Mouse (Mus musculus): ENCODE measurements around the gene Uhrf1bp1.

The Uhrf1bp1 gene

DNA sequence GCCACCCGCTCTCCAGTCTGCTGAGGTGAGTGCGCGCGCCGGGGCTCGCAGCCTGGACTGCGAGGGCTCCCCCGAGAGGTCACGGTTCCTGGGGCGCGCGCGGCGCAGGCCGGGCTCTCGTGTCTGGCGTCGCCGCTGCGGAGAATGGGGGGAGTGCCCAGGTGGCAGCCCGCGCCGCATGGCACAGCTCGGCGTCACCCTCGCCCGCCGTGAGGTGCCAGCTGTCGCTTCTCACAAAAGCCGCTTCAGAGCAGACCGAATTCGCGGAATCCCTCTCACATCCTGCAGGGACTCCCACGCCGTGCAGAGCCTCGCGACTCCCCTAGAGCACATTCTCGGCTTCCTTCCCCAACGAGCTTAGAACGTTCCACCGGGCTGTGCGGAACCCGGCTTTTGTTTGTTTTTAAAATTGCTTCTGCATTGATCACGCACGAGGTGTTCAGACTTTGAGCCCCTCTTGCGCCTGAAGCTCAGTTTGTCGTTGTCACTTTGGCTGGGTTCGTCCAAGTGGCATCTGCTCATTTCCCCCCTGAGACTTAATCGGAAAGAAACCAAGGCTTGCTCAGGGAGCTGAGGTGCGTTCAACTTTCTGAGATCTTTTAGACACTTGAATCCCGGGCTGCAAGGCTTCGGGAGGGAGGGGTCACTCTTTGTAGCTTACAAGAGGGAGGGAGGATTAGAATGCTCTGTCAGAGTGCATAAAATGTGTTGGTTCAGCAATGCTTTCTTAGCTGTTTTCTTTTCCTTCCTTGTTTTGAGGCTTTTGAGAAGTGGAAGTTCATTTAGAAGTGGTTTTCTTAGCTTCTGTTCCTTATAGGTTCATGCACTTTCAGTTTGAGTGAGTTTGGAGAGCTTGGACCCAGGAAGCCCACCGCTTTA is 53.6 kb downstream of the Uhrf1bp1 start, which contains the start of gene Taf11:
Gene Taf11, minus strand, starts transcription at position 223 of the 879 bp plus-strand sequence.
- CTCF ChIA-PET: no interaction called here

- CTCF ChIA-PET: no interaction called here
These were observed 55.1 kb downstream of the Uhrf1bp1 start for GRCm38 (mm10) chr17:27911371-27911770.

DNA sequence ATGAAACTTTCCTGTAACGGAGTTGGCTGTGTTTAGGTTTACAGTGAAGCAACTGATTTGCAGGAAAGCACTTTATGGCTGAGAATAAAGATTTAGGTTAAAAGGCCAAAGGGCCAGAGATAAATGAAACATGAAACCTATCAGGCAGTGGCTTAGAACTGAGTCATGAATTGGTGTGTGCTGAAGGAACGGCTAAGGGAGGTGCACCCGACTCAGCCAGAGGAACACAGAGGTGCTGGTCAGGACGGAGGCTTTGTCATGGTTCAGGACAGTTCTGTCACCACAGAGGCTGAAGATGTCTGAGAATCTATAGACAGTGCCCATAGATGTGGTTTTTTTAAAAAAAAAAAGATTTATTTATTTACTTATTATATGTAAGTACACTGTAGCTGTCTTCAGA is 58.5 kb downstream of the Uhrf1bp1 start:
- CTCF ChIA-PET: no interaction called here

DNA sequence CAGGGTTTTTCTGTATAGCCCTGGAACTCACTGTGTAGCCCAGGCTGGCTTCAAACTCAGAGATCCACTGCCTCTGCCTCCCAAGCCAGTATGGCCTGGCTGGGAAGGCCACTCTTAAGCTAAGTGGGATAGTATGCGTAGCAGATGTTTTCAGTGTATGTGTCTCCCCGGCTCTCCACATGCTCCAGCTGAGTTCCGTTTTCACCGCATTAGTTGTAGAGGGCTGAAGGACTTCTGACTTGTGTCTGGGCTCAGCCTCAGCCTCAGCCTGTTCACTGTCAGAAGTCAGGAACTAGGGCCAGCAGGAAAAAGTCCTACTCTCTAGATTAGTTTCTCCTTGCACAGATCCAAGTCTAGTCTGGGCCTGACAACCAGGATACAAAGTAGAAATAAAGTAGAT is 60.1 kb downstream of the Uhrf1bp1 start:
- CTCF ChIA-PET: no interaction called here

DNA sequence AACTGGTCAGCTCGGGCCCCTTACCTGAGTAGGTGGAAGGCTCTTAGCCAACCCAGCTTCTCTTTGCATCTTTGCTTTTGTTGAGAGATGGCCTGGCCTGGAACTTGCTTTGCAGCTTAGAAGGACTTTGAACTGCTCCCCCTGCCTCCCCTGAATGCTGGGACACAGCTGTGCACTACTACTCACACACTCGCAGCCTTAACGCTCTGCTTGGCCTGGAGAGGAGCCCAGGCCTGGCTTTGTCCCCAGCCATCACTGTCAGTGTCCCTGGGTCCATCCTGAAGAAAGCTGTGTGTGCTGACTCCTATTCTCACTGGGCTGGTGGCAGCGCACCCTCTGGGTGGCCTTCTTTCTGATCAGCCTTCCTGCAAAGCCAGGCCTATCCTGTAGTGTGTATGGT is 64.4 kb downstream of the Uhrf1bp1 start:
- CTCF ChIA-PET: no interaction called here

DNA sequence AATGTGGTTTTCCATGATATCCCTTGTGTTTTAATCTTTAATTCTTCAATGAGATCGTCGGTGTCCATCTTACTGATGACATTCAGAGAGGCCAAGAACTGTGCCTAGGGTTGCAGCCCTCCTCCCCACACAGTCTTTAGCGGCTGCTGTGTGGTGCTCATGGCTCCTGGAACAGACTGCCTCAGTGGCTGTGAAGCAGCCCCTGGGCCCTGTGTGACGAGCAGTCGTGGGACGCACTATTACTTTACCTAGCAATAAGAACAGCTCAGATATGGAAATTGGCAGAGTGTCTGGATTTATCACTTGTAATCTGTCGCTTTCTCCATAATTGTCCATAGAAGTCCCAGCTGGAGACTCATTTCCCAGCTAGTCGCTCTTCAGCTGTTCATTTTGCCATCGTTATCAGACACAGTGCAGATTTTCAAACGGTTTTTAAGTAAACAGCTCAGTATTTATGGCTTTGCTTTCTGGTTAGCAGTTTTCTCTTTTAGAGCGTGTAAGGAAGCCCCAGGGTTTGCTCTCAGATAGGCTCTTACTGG is 66.0 kb downstream of the Uhrf1bp1 start:
- CTCF ChIA-PET: interaction anchor here (0.7 kb wide), 1 partner anchor 14 kb away, joined by 4 read pairs; the partner anchor contains the start of gene Anks1

DNA sequence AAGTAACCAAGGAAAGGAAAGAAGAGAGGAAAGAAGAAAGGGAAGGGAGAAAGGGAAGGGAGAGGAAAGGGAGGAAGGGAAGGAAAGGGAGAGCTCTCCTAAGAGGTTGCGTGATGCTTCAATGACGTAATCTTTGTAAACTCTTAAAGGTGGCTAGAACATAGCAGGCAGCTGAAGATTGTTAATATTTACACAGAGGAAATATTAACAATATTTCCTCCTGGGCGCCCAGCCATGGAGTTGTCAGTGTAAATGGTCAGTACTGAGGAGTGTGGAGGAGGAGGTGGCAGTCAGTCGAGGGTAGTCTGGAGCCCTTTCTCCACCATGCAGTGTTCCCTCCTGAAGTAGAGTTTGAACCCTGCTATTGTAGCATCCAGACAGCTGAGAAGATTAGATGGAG is 68.8 kb downstream of the Uhrf1bp1 start:
- CTCF ChIA-PET: interaction anchor here (0.6 kb wide), 1 partner anchor 238 kb away, joined by 5 read pairs; no protein-coding TSS in a partner anchor

DNA sequence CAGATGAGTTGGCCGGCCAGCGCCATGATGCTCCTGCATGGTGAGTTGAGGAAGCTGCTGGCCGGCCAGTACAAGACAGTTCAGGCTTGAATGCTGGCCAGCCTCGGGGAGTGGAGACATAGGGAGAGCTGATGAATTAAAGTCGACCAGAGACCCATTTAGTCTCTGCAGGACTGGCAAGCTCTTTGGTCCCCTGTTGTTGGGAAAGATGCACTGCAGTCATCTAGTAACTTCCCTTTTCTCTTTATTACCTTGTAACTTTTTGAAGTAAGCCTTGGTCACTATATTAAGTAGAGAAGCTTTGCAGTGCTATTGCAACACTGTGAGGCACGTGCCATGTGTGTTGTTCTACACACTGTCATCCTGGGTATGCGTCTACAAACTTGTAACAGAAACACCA is 69.3 kb downstream of the Uhrf1bp1 start:
- CTCF ChIA-PET: interaction anchor here (0.6 to 0.7 kb wide), 2 partner anchors 63 to 239 kb away, joined by 3 to 5 read pairs; no protein-coding TSS in a partner anchor

GRCm38 (mm10) chr17:27930291-27930690 is 74.0 kb downstream of the Uhrf1bp1 start:
- CTCF ChIA-PET: no interaction called here

DNA sequence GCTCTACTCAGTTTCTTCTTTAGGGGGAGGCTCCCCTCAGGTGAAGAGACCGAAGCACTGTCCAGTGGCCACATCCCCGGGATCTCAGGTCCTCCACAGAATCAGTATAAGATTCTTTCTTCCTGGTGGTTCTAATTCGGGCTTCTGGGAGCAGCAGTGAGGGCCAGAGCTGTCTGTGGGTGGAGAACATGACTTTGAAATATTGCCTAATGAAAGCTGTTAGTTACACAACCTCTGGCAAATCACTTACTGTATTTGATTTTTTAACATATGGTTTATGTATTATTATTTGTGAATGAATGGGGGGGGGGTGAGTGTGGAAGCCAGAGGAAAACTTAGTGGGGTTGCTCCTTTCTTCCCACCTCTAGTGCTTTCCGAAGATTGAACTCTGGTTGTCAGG is 75.6 kb downstream of the Uhrf1bp1 start:
- CTCF ChIA-PET: no interaction called here

GRCm38 (mm10) chr17:27934136-27934910 is 78.1 kb downstream of the Uhrf1bp1 start:
- CTCF ChIA-PET: no interaction called here

- CTCF ChIA-PET: no interaction called here
These were observed 78.8 kb downstream of the Uhrf1bp1 start for GRCm38 (mm10) chr17:27935091-27935490.

GRCm38 (mm10) chr17:27937054-27937615 is 80.9 kb downstream of the Uhrf1bp1 start:
- CTCF ChIA-PET: no interaction called here

- CTCF ChIA-PET: no interaction called here
These were observed 82.0 kb downstream of the Uhrf1bp1 start for GRCm38 (mm10) chr17:27938121-27938754.

- CTCF ChIA-PET: no interaction called here
These were observed 82.8 kb downstream of the Uhrf1bp1 start for GRCm38 (mm10) chr17:27939028-27939427.

DNA sequence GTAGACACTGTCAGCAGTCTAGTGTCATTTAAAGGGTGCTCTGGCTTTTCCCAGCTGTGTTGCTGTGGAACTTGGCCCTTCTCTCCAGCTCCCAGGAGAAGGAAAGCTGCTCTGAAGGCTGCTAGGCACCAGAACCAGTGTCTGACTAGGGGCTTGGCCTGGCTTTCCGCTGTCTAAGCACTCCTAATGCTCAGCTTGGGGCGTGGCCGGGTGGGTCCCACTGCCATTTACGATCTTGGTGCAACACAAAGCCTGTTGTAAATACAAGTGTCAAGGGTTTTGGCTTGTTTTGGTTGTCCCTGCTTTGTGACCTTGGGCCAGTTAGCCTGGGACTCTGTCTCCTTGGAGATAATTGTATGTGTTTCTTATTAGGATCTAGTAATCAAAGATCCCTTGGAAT is 84.1 kb downstream of the Uhrf1bp1 start:
- CTCF ChIA-PET: no interaction called here

- CTCF ChIA-PET: no interaction called here
These were observed 84.9 kb downstream of the Uhrf1bp1 start for GRCm38 (mm10) chr17:27941178-27941577.

DNA sequence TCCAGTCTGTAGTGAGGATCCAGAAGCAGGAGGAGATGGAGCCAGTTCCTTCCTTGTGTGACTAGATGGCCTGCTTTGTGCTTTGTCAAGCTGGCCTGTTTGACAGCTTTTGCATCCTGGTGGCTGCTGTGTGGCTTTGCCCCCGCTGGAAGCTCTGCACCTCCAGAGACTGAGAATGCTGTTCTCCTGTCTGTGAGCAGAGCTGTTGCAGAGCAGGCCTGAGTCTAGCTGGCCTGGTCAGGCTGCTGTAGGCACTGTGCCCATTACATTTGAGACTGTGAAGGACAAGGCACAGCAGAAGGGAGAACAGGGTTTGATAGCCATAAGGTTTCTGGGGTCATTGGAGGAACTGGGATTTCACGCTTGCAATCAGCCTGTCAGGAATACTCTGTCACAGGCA is 85.5 kb downstream of the Uhrf1bp1 start:
- CTCF ChIA-PET: no interaction called here

DNA sequence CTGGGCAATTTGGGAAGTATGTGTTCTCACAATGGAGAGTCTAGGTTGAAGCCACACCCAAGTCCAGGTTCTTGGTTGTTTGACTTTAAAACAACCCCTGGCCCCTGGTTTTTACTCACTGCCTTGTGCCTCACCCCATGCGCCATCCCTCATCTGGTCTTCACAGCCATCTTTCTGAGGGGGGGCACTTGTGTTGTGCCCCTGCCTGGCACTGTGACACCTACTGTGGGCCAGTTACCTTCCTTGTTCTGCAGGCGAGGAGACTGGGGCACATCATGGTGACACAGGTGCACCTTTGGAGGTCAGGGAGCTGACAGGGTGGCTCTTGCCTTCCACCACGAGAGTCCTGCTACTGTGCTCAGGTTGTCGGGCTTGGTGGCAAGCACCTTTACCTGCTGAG is 85.9 kb downstream of the Uhrf1bp1 start:
- CTCF ChIA-PET: no interaction called here

- CTCF ChIA-PET: interaction anchor here (0.6 kb wide), 1 partner anchor 311 kb away, joined by 10 read pairs; the partner anchor contains the start of gene RPS10-NUDT3
These were observed 89.4 kb downstream of the Uhrf1bp1 start for GRCm38 (mm10) chr17:27945546-27946216.

DNA sequence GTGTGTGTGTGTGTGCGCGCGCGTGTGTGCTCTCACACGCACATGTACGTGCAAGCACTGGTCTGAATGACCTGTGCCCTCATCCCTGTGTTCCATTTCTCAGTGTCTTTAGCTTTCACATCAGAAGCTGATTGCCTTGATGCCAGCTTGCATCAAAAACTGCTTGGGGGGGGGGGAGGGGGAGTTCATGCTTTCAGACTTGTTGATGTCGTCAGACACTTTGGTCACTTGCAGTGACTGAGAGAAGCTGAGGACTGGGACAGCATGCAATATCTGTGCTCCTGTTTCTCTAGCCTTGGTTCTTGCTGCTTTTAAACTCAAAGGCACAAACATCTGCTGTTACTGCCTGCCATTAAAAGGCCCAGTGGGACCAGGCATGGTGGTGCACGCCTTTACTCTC is 90.1 kb downstream of the Uhrf1bp1 start:
- CTCF ChIA-PET: interaction anchor here (0.6 kb wide), 1 partner anchor 311 kb away, joined by 10 read pairs; the partner anchor contains the start of gene RPS10-NUDT3
